Mouse (Mus musculus) heart, postnatal 14 days (tissue): ENCODE measurements around the gene Msmp. TPM values are rescaled to one million over a fixed set of nuclear protein-coding genes. Genes with fewer than 3 reads are reported as not detected.
"Not testable (repeated sequence)": the region's sequence is repeated elsewhere in the genome, so short reads cannot be mapped to it uniquely, and the experiment has no call there.

ENCODE experiments used
- DNase-seq, 2 experiments: peaks; one replicate each; pipeline ENCODE4 v3.0.0; 2021 to 2022
- intact Hi-C: fragments of 180-260 bp; cut with DNase I; formaldehyde crosslinking; loops from one replicate; pipeline ENCODE4 v1.15.1; 2025
- total RNA-seq, 2 experiments: library from RNA; stranded (reverse); gene quantifications; 2 replicates each; pipeline ENCODE4 v1.2.3; 2021

Msmp gene
- total RNA-seq, 2 experiments from 2014 or later: not detected

GRCm38 (mm10) chr4:43598650-43599380, 14.5 kb upstream of the Msmp start:
- no peak for DNase-seq
- intact Hi-C loops: no loop called here

DNA sequence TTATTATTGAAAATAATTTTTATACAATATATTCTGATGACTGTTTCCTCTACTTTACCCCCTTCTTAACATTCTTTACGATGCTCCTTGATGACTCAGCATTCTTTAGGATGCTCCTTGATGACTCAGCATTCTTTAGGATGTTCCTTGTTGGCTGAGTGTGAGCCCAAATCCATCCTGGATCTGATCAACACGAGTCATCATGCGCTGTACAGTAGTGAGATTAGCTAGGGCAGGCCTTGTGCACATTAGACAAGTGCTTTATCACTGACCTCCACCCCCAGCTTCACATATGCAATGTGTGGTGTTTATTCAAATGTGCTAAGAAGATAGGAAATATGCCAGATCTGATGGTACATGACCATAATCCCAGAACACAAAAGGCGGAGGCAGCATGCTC, 13.9 kb upstream of the Msmp start:
- intact Hi-C loops: no loop called here
- DNase-seq: no peak

- intact Hi-C loops, DNase-seq: not testable (repeated sequence)
Measured at GRCm38 (mm10) chr4:43596597-43596996, 12.3 kb upstream of the Msmp start.

DNA sequence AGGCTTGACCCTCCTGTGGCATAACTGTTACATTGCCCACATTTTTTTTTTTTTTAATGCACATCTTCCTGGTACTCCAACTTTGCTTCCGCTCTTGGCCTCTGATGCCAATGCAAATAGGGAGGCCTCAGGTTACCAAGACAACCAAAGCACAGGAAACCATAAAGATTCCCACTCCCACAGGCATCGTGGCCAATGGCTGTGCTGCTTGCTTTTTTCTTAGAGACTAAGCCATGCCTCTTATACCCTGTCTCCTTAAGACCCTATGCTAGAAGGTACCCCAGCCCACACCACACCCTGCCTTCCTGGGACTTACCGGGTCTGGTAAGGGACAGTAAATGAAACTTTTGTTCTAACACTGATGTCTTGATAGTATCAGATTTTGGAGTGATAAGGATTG, 9.2 kb upstream of the Msmp start:
- no peak for DNase-seq
- intact Hi-C loops: no loop called here

GRCm38 (mm10) chr4:43591961-43592360, 7.7 kb upstream of the Msmp start:
- intact Hi-C loops: no loop called here

GRCm38 (mm10) chr4:43591543-43591942, 7.2 kb upstream of the Msmp start:
- intact Hi-C loops: no loop called here
- no peak for DNase-seq

More at GRCm38 (mm10) chr4:43591961-43592360, 7.7 kb upstream of the Msmp start:
- no peak for DNase-seq

- no peak for DNase-seq
- intact Hi-C loops: no loop called here
Measured at GRCm38 (mm10) chr4:43587681-43588080, 3.4 kb upstream of the Msmp start.

DNA sequence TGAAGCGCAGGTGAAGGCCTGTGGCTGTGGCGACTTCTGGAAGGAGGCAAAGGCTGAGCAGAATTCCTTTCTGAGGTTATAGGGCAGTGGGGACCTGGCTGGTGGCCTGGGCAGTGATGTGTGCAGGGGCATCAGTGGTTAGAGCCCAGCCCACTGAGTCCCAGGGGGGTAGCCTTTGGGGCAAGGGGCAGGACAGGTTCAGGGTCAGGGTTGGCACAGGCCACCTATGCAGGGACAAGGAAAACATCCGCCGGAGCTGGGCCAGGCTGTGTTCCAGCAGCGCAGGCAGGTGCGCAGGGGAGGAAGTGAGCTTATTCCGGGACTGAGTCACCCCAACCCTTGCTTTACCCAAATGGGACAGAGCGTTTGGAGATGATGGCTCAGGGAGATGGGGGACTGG, 2.1 kb upstream of the Msmp start:
- peak; percentile 44 to 57 for DNase-seq
- intact Hi-C loops: no loop called here

DNA sequence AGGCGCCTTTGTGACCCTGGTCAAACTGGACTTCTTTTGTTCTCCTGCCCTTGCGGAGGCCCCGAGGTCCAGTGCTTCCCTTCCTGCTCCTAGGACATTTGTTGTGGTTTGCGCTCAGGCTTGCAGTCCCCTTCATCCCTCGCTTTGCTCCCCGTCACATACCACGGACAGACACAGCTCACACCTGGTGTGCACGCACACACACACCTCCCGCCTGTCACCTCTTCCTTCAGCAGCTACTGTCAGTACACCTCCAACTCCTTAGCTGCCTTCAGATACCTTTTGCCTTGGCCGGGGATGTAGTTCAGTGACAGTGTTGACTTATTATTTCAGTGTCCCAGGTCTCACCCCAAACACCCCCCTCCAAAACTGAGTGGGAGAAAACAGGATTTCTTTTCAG, 1.4 kb upstream of the Msmp start:
- DNase-seq: no peak
- intact Hi-C loops: no loop called here

DNA sequence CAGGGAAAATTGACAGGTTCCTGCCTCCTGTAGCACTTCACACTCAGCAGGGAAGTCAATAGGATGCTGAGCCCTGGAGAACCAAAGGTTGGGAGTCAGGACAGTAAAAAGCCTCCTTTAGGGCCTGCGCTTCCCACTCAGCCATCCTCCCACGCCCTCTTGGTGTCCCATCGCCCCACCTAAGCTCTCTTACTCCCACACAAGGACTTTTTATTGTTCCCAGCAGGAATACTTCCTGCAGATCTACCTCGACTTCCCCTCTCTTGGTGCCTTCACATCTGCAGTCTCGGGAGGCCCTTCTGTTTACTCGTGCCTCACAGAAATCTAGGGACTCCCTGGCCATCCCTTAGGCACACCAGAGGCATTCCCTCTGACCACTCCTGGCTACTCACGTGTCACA, 873 bp downstream of the Msmp start:
- intact Hi-C loops: loop anchor here (5.0 kb wide), 1 partner anchor 84 kb away; the partner anchor contains the start of genes Fam221b and Tmem8b
- DNase-seq: no peak

- intact Hi-C loops: loop anchor here (5.0 kb wide), 1 partner anchor 85 kb away; the partner anchor contains the start of genes Fam221b and Tmem8b
- DNase-seq: no peak
Measured at GRCm38 (mm10) chr4:43582241-43582640, 2.1 kb downstream of the Msmp start.

DNA sequence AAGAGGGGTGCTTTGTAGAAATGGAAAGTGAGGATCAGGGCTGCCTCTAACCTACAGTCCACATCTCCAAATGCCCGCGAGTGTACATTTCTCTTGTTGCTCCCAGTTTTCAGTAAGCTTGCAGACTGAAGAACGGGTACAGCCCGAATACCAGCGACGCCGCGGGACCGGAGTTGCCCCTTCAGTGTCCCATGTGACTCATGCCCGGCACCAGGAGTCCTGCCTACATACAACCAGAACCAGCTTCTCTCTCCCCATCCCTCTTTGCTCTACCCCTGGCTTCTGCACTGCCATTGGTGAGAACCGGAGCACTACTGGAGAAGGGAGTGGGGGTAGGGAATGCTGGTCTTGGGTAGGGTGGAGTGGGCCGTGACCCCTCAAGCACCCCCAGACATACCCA, 2.9 kb downstream of the Msmp start:
- intact Hi-C loops: loop anchor here (5.0 kb wide), 1 partner anchor 86 kb away; the partner anchor contains the start of genes Fam221b and Tmem8b
- DNase-seq: no peak

DNA sequence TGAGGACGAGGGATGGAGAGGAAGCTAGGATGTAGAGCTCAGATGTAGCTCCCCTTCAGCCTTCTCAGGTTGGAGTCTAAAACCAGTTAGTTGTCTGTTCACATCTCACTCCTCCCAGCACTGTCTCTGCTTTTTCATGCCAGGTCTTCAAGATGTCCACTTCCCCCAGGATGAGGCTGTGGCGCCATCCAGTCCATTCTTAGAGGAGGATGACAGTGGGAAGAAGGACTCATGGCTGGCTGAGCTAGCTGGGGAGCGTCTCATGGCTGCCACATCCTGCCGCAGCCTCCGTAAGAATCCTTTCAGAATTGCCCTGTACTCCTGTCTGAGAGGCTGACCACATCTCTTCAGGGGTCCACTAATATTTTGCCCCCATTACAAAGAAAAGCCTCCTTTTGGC, 3.6 kb downstream of the Msmp start:
- intact Hi-C loops: loop anchor here (5.0 kb wide), 1 partner anchor 87 kb away; the partner anchor contains the start of genes Fam221b and Tmem8b

GRCm38 (mm10) chr4:43579731-43580130, 4.6 kb downstream of the Msmp start:
- DNase-seq: no peak
- intact Hi-C loops: loop anchor here (5.0 to 10.0 kb wide), 3 partner anchors 53 to 525 kb away; partner anchors contain the start of genes Fam221b, Npr2, Tmem8b and Unc13b

More for the DNA sequence above, 3.6 kb downstream of the Msmp start:
- no peak for DNase-seq

- intact Hi-C loops: loop anchor here (5.0 to 10.0 kb wide), 2 partner anchors 53 to 524 kb away; partner anchors contain the start of genes Npr2 and Unc13b
- DNase-seq: no peak
Measured at GRCm38 (mm10) chr4:43579256-43579655, 5.0 kb downstream of the Msmp start.

GRCm38 (mm10) chr4:43578376-43579204, 5.7 kb downstream of the Msmp start, which contains the start of the genes Rgp1 and Gba2:
Gene Rgp1, plus strand, starts transcription at chr4:43578715.
Gene Gba2, minus strand, starts transcription at chr4:43578873.
- DNase-seq: peak; percentile 88 to 89
- intact Hi-C loops: loop anchor here (1.0 to 10.0 kb wide), 3 partner anchors 16 to 524 kb away; partner anchors contain the start of genes Creb3, Npr2, Tln1 and Unc13b

DNA sequence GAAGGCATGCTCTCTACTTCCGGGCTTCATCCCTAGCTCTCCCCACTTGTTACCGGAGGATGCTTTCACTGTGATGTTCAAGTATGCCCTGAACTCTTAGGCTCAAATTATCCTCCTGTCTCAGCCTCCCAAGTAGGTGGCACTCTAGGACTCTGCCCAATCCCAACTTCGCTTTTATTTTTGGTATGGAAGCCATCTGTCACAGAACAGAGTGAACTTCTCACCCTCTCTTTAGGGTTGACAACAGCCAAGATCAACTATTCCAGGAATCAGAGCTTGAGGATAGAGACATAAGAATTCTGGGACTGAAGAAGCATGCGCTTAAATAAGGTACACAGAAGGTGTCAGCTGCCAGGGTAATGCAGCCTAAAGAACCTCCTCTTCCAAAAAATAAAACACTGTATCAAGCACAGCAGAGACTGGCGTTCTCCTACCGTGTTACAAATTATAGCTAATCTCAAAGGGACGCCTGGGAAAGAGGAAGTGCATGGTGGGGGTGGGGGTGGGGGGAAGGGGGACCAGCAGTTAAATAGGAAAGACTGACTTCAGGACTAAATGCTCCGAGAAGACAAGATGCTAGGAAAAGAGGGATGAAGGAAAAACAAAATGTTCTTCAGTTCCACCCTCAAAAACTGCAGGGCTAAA, 6.9 kb downstream of the Msmp start:
- intact Hi-C loops: loop anchor here (5.0 to 10.0 kb wide), 2 partner anchors 55 to 523 kb away; partner anchors contain the start of genes Npr2 and Unc13b
- no peak for DNase-seq

- intact Hi-C loops: loop anchor here (5.0 to 10.0 kb wide), 2 partner anchors 57 to 521 kb away; partner anchors contain the start of genes Npr2 and Unc13b
- no peak for DNase-seq
Measured at GRCm38 (mm10) chr4:43575356-43575755, 8.9 kb downstream of the Msmp start.

- intact Hi-C loops: loop anchor here (5.0 to 10.0 kb wide), 2 partner anchors 41 to 519 kb away; partner anchors contain the start of gene Unc13b
- DNase-seq: no peak
Measured at GRCm38 (mm10) chr4:43573561-43573960, 10.7 kb downstream of the Msmp start.
